Mouse (Mus musculus) CD4-positive naive resting alpha-beta T cell, adult 76 days (primary cell): Measurements from ENCODE around the gene Cmtm3. TPM values are rescaled to one million over a fixed set of nuclear protein-coding genes. Genes with fewer than 3 reads are reported as not detected.

Experiments
- total RNA-seq: library from RNA; stranded (reverse); gene quantifications from one replicate; pipeline ENCODE4 v1.2.4, GENCODE M21; 2023

The Cmtm3 gene
- 6.9 TPM for total RNA-seq

DNA sequence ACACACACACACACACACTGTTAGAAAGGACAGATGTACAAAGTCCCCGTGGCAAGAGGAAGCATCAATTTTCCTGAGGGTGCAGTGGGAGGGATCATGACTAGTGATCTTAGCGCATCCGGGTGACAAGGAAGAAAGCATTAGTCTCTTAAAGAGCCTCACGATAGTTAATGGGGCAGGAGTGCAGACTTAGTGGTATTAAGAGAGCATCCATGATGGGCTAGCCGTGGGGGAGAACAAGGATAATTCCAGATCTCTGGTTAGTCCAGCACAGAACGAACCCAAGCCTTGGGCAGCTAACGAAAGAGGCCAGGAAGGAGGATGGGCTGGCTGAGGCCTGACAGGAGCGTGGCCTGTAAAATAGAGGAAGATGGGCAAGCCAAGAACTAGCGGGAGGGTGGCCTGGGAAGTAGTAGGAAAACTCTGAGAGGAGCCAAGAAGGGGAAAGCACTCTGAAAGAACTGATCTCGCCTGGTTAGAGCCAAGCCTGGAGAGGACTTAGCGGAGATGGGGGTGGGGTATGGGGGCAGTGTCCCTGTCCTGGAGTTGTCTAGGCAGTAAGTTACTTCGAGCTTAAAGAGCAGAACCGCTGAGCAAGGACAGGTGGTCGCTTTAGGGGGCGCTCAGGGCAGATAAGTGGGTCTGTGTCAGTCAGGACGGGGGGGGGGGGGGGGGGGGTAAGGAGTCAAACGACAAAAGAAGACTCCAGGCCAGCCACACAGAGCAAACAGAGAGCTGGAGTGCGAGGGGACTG, at the start of gene Cmtm3:
TSS of gene Cmtm3 (plus strand) at position 182 of the 754 bp plus-strand sequence.

DNA sequence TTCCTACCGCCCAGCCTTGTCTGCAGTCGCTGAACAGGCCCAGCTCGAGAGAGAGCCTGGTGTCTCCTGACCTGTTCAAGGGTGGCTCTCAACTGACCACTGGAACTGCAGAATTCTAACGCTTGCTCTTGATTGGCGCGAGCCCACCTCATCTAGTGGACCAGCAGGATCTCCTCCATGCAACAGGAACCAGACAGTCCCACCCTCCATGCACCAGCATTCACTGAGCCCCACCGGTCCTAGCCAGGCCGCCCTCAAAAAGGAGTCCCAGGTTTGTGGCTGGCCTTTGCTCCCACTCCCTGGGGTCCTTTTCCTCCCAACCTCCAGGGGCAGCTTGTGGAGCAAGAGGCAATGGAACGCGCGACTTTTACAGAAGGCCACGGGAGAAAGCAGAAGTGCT, 46.1 kb upstream of the Cmtm3 start, which contains the start of gene Cmtm2a:
TSS of gene Cmtm2a (minus strand) at position 101 of the 400 bp plus-strand sequence.

DNA sequence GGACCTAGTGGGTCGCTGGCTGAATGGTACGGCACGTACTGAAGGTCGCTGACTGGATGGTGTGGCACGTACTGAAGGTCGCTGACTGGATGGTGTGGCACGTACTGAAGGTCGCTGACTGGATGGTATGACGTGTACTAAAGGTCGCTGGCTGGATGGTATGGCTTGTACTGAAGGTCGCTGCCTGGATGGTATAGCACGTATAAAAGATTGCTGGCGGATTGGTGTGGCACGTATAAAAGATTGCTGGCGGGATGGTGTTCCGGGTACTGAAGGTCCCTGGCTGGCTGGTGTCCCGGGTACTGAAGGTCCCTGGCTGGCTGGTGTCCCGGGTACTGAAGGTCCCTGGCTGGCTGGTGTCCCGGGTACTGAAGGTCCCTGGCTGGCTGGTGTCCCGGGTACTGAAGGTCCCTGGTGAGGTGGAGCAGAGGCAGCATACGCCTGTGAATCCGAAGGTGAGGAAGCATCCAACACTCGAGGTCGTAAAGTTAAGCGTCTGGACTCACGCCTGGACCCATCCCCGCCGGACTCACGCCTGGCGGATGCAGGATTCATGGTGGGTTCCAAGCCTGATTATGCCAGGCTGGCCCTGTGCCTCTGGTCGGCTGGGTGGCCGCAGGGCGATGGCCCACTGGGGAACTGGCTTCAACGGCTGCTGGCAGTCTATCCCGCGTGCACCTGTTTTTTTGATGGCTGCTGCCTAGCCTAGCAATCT, 29.6 kb upstream of the Cmtm3 start, which contains the start of the genes Gm45711 and Cmtm1:
TSS of gene Gm45711 (minus strand) at position 641 of the 715 bp plus-strand sequence.
TSS of gene Cmtm1 (minus strand) at position 705 of the 715 bp plus-strand sequence.

DNA sequence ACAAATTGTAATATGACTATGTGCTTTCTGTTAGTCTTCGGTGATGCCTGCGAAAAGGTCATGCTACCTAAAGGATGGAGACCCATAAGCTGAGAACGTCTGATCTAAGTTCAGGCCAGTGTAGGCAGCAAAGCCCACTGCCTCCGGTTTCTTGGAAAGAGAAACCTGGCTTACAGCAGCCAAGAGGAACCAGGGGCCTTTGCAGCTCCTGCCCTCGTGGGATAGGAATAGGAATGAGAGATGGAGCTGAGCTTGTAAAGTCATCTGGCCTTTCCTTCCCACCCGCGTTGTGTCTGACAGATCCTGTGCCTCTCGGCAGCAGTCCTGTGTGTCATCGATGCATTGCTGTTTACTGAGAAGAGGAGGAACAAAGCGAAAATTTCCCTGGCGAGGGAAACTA, 17.9 kb upstream of the Cmtm3 start, which contains the start of gene Gm11020:
TSS of gene Gm11020 (plus strand) at position 301 of the 400 bp plus-strand sequence.

DNA sequence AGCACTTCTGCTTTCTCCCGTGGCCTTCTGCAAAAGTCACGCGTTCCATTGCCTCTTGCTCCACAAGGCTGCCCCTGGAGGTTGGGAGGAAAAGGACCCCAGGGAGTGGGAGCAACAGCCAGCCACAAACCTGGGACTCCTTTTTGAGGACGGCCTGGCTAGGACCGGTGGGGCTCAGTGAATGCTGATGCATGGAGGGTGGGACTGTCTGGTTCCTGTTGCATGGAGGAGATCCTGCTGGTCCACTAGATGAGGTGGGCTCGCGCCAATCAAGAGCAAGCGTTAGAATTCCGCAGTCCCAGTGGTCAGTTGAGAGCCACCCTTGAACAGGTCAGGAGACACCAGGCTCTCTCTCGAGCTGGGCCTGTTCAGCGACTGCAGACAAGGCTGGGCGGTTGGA, 17.3 kb upstream of the Cmtm3 start, which contains the start of gene Cmtm2b:
TSS of gene Cmtm2b (plus strand) at position 301 of the 400 bp plus-strand sequence.

DNA sequence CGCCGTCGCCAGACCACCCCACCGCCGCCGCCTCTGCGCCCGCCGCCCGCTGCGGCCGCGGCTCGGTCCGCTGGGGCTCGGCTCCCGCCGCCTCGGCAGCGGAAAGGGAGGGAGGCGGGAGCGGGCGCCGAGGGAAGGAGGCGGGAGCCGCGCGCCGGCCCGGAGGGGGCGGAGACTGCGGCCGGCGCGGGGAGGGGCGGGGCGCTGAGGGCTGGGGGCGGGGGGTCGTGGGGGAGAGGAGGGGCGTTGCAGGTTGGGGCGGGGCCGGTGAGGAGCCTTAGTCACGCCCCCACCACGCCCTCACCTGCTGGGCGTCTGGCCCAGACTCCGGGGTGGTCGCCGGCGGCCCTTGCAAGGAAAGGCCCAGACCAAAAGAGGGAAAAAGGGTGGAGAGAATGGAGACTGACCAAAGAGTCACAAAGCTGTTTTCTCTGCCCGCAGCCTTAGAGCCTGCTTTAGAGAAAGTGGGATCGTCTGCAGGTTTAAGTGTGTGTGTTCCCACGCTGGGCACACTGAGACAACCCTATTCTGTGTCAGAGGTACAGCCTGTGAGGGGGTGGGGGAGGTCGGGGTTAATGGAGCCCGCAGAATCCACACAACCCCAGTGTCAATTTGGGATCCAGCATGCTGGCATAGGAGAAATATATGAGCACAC, 56.6 kb downstream of the Cmtm3 start, which contains the start of gene Cmtm4:
TSS of gene Cmtm4 (minus strand) at position 105 of the 655 bp plus-strand sequence.

Other genes with a start within 250 kb of the Cmtm3 start
- gene Cdh5, start 237.8 kb upstream of the Cmtm3 start, total RNA-seq, result 0.85 TPM
- not detected for gene Bean1, start 169.0 kb upstream of the Cmtm3 start, total RNA-seq
- 69.7 TPM for gene Tk2, start 90.9 kb upstream of the Cmtm3 start, total RNA-seq
- 46.7 TPM for gene Cklf, start 88.5 kb upstream of the Cmtm3 start, total RNA-seq
- gene Cmtm2a, start 46.2 kb upstream of the Cmtm3 start, total RNA-seq, result not detected
- not detected for gene Gm45711, start 29.3 kb upstream of the Cmtm3 start, total RNA-seq
- gene Cmtm1, start 29.3 kb upstream of the Cmtm3 start, total RNA-seq, result not detected
- gene Gm11020, start 17.8 kb upstream of the Cmtm3 start, total RNA-seq, result not detected
- gene Cmtm2b, start 17.2 kb upstream of the Cmtm3 start, total RNA-seq, result not detected
- 4.6 TPM for gene Cmtm4, start 56.4 kb downstream of the Cmtm3 start, total RNA-seq
- 106 TPM for gene Dync1li2, start 103.6 kb downstream of the Cmtm3 start, total RNA-seq
- gene Terb1, start 170.5 kb downstream of the Cmtm3 start, total RNA-seq, result 0.50 TPM
- 56.8 TPM for gene Nae1, start 195.2 kb downstream of the Cmtm3 start, total RNA-seq
- gene Car7, start 195.3 kb downstream of the Cmtm3 start, total RNA-seq, result 2.1 TPM